Mouse (Mus musculus) thymus, adult 2 months (tissue): ENCODE measurements around the gene Pip4k2b. TPM values are rescaled to one million over a fixed set of nuclear protein-coding genes. Genes with fewer than 3 reads are reported as not detected.

Experiments used
- DNase-seq: peaks from one replicate; pipeline ENCODE4 v3.0.0; 2021
- H3K27ac ChIP-seq: fragments of 200-500 bp; 2 replicates; pipeline ENCODE4 v1.5.1; 2012; ENCODE audit warnings: low read length, control low read depth; ENCODE audit not compliant: control insufficient read depth, insufficient read depth
- H3K27me3 ChIP-seq: fragments of 200-500 bp; 2 replicates; pipeline ENCODE4 v1.6.1; 2012; ENCODE audit warnings: mild to moderate bottlenecking, low read length, moderate library complexity, mixed read lengths; ENCODE audit not compliant: control insufficient read depth, insufficient read depth
- H3K36me3 ChIP-seq: fragments of 200-500 bp; 2 replicates; pipeline ENCODE4 v1.6.1; 2012; ENCODE audit warnings: mild to moderate bottlenecking, low read length, moderate library complexity; ENCODE audit not compliant: control insufficient read depth, insufficient read depth
- H3K4me1 ChIP-seq: fragments of 200-500 bp; replicated peaks from 2 replicates; pipeline ENCODE4 v1.6.1; 2012; ENCODE audit warnings: low read length; ENCODE audit not compliant: control insufficient read depth, insufficient read depth
- H3K4me3 ChIP-seq: fragments of 200-500 bp; 2 replicates; pipeline ENCODE4 v1.5.1; 2012; ENCODE audit warnings: mild to moderate bottlenecking, low read length, control low read depth, moderate library complexity; ENCODE audit not compliant: control insufficient read depth, insufficient read depth
- CTCF ChIP-seq: fragments of 200-500 bp; IDR thresholded peaks from 2 replicates; pipeline ENCODE4 v1.5.1; 2012; ENCODE audit warnings: mild to moderate bottlenecking, control low read depth, low read length, moderate library complexity, borderline replicate concordance; ENCODE audit not compliant: control insufficient read depth, poor library complexity, insufficient read depth; ENCODE audit errors: extremely low read depth
- POLR2A ChIP-seq: fragments of 200-500 bp; IDR thresholded peaks from 2 replicates; pipeline ENCODE4 v1.6.1; 2012; ENCODE audit warnings: mild to moderate bottlenecking, low read length, control low read depth, moderate library complexity; ENCODE audit not compliant: control insufficient read depth, poor library complexity, insufficient read depth; ENCODE audit errors: extremely low read depth
- WGBS: fragments of 180-500 bp; shearing (Covaris S2); methylation state at CpG from one replicate; pipeline ENCODE4 v1.1.7; 2018; 5-methylcytosine and 5-hydroxymethylcytosine counted together
- polyA plus RNA-seq: library from polyadenylated mRNA; depleted of rRNA; stranded (reverse); fragments of >200 nt; gene quantifications from 2 replicates; pipeline ENCODE4 v1.2.3, GENCODE M21; 2012

The Pip4k2b gene
- polyA plus RNA-seq, 1 experiment: 28.2 TPM

- TF ChIP-seq POLR2A (no peak), CTCF (peak; percentile 97)
- 26% methylated on average over 10 of the region's 10 CpGs for WGBS
- H3K4me1 ChIP-seq: peaks cover 13% of the 10 kb centered on the region
- H3K27me3 ChIP-seq: no peaks in the 10 kb centered on the region
- H3K36me3 ChIP-seq: no peaks in the 10 kb centered on the region
- no peak overlapping the region for H3K27ac ChIP-seq
- H3K4me3 ChIP-seq: no peak overlapping the region
- peak; percentile 82 for DNase-seq
These were observed 54.6 kb downstream of the Pip4k2b start for GRCm38 (mm10) chr11:97689861-97690260.

GRCm38 (mm10) chr11:97687061-97687460, 57.4 kb downstream of the Pip4k2b start:
- no peak overlapping the region for H3K27ac ChIP-seq
- no peak for TF ChIP-seq POLR2A
- H3K36me3 ChIP-seq: no peaks in the 10 kb centered on the region
- peaks cover 30% of the 10 kb centered on the region for H3K4me1 ChIP-seq
- DNase-seq: no peak
- 98% methylated on average over 3 of the region's 3 CpGs for WGBS
- no peak overlapping the region for H3K4me3 ChIP-seq
- H3K27me3 ChIP-seq: no peaks in the 10 kb centered on the region

GRCm38 (mm10) chr11:97686322-97686908, 58.1 kb downstream of the Pip4k2b start:
- WGBS: 90% methylated on average over 11 of the region's 11 CpGs

GRCm38 (mm10) chr11:97685613-97686321, 58.7 kb downstream of the Pip4k2b start, which contains the start of gene Cisd3:
TSS of gene Cisd3 (plus strand) at chr11:97685826.
- peak within 1 kb of the TSS; percentile 42 for H3K4me3 ChIP-seq
- 2% methylated on average over 43 of the region's 43 CpGs for WGBS
- TF ChIP-seq POLR2A (no peak), CTCF (no peak)
- peak within 1 kb of the TSS; percentile 41; the same call in 1 of the 2 replicates for H3K27ac ChIP-seq
- H3K36me3 ChIP-seq: peaks cover 8% of the 10 kb centered on the region
- H3K27me3 ChIP-seq: no peaks in the 10 kb centered on the region
- H3K4me1 ChIP-seq: peaks cover 30% of the 10 kb centered on the region
- DNase-seq: peak; percentile 82

More at GRCm38 (mm10) chr11:97686322-97686908, 58.1 kb downstream of the Pip4k2b start:
- H3K27me3 ChIP-seq: no peaks in the 10 kb centered on the region
- DNase-seq: no peak
- H3K36me3 ChIP-seq: peaks cover 5% of the 10 kb centered on the region
- H3K27ac ChIP-seq: no peak overlapping the region
- H3K4me3 ChIP-seq: no peak overlapping the region
- H3K4me1 ChIP-seq: peaks cover 30% of the 10 kb centered on the region
- TF ChIP-seq CTCF: no peak
- no peak for TF ChIP-seq POLR2A

- 81% methylated on average over 7 of the region's 7 CpGs for WGBS
- Histone ChIP-seq H3K27me3 (no peaks in the 10 kb centered on the region), H3K36me3 (peaks cover 8% of the 10 kb centered on the region), H3K27ac (peak overlapping the region; percentile 41; the same call in 1 of the 2 replicates), H3K4me1 (peaks cover 30% of the 10 kb centered on the region), H3K4me3 (no peak overlapping the region)
- no peak for DNase-seq
- no peak for TF ChIP-seq POLR2A
- no peak for TF ChIP-seq CTCF
These were observed 59.7 kb downstream of the Pip4k2b start for GRCm38 (mm10) chr11:97684766-97685165.

- Histone ChIP-seq H3K4me1 (peaks cover 30% of the 10 kb centered on the region), H3K27me3 (no peaks in the 10 kb centered on the region), H3K4me3 (no peak overlapping the region), H3K36me3 (peaks cover 8% of the 10 kb centered on the region), H3K27ac (peak overlapping the region; percentile 41)
- no peak for TF ChIP-seq CTCF
- no peak for TF ChIP-seq POLR2A
- 7% methylated on average over 6 of the region's 6 CpGs for WGBS
- DNase-seq: peak; percentile 75
These were observed 60.3 kb downstream of the Pip4k2b start for GRCm38 (mm10) chr11:97684063-97684680.
